Mouse (Mus musculus) CH12.LX (cell line): ENCODE data around the gene Ikzf5. TPM values are rescaled to one million over a fixed set of nuclear protein-coding genes. Genes with fewer than 3 reads are reported as not detected.

ENCODE experiments used
- DNase-seq: peaks from one replicate; pipeline ENCODE4 v3.0.0-alpha.2; 2013; ENCODE audit errors: extremely low read depth
- H3K27ac ChIP-seq: 2 replicates; pipeline ENCODE4 v1.5.1; 2012; ENCODE audit warnings: low read depth, mild to moderate bottlenecking, control low read depth, moderate library complexity; ENCODE audit not compliant: insufficient read depth
- H3K27me3 ChIP-seq: replicated peaks from 2 replicates; pipeline ENCODE3; 2012; ENCODE audit warnings: inconsistent platforms
- H3K36me3 ChIP-seq, 2 experiments: replicated peaks in 1 of 2; 2 replicates each; pipeline versions ENCODE3 to v1.6.1; 2012; ENCODE audit warnings: inconsistent platforms in 1 of 2, low read length in 1 of 2, mild to moderate bottlenecking in 1 of 2, mixed read lengths in 1 of 2, moderate library complexity in 1 of 2; ENCODE audit not compliant: control insufficient read depth in 1 of 2, insufficient read depth in 1 of 2
- H3K4me1 ChIP-seq, 2 experiments: 2 replicates each; pipeline ENCODE4 v1.6.1; 2012; ENCODE audit warnings: inconsistent platforms in 1 of 2, moderate library complexity in 1 of 2; ENCODE audit not compliant: insufficient read depth in 2 of 2, control insufficient read depth in 1 of 2
- H3K4me2 ChIP-seq: 2 replicates; pipeline ENCODE4 v1.6.1; 2012; ENCODE audit warnings: low read depth, mild to moderate bottlenecking, control low read depth; ENCODE audit not compliant: poor library complexity, insufficient read depth, severe bottlenecking
- H3K4me3 ChIP-seq, 3 experiments: fragments of 150-350 bp in 1 of 3; sonication (generic) in 1 of 3; replicated peaks in 1 of 3; 2 replicates each; pipeline versions ENCODE3 to v1.5.1; 2011 to 2012; ENCODE audit warnings: low read depth in 2 of 3, low read length in 2 of 3, mild to moderate bottlenecking in 2 of 3, moderate library complexity in 2 of 3, control low read depth in 1 of 3, improper control_type of control experiment in 1 of 3, inconsistent platforms in 1 of 3, mixed read lengths in 1 of 3; ENCODE audit not compliant: poor library complexity in 1 of 3
- H3K79me2 ChIP-seq: replicated peaks from 2 replicates; pipeline ENCODE4 v1.6.1; 2012; ENCODE audit warnings: mild to moderate bottlenecking, moderate library complexity; ENCODE audit not compliant: control insufficient read depth, poor library complexity, insufficient read depth, severe bottlenecking; ENCODE audit errors: extremely low read depth
- H3K9ac ChIP-seq: 2 replicates; pipeline ENCODE4 v1.6.1; 2012; ENCODE audit warnings: low read depth, mild to moderate bottlenecking, control low read depth, moderate library complexity; ENCODE audit not compliant: insufficient read depth
- H3K9me3 ChIP-seq: replicated peaks from 2 replicates; pipeline ENCODE3; 2012; ENCODE audit warnings: low read length, inconsistent platforms, mixed read lengths
- CTCF ChIP-seq, 2 experiments: IDR thresholded peaks in 1 of 2; conservative IDR thresholded peaks in 1 of 2; 2 replicates each; pipeline ENCODE4 v1.5.1; 2011 to 2012; ENCODE audit warnings: low read depth in 2 of 2, low read length in 2 of 2, improper control_type of control experiment in 1 of 2, inconsistent platforms in 1 of 2, mild to moderate bottlenecking in 1 of 2, moderate library complexity in 1 of 2
- ETS1 ChIP-seq: conservative IDR thresholded peaks from 2 replicates; pipeline ENCODE4 v1.6.1; 2012; ENCODE audit warnings: low read depth, mild to moderate bottlenecking, inconsistent platforms, low read length, improper control_type of control experiment, moderate library complexity
- JUN ChIP-seq: IDR thresholded peaks from 2 replicates; pipeline ENCODE4 v1.6.1; 2011; ENCODE audit warnings: low read depth, mild to moderate bottlenecking, low read length, improper control_type of control experiment, moderate library complexity; ENCODE audit not compliant: insufficient read depth
- KAT2A ChIP-seq: IDR thresholded peaks from 2 replicates; pipeline ENCODE4 v1.6.1; 2012; ENCODE audit warnings: low read length, improper control_type of control experiment, inconsistent platforms; ENCODE audit not compliant: insufficient replicate concordance
- MAX ChIP-seq: IDR thresholded peaks from 2 replicates; pipeline ENCODE4 v1.6.1; 2011; ENCODE audit warnings: low read length, improper control_type of control experiment
- MEF2A ChIP-seq: IDR thresholded peaks from 2 replicates; pipeline ENCODE4 v1.6.1; 2014; ENCODE audit warnings: low read depth, mild to moderate bottlenecking, inconsistent platforms, low read length, improper control_type of control experiment, borderline replicate concordance
- PAX5 ChIP-seq: IDR thresholded peaks from 2 replicates; pipeline ENCODE4 v1.6.1; 2012; ENCODE audit warnings: low read length, inconsistent platforms, mixed read lengths
- POLR2AphosphoS2 ChIP-seq: IDR thresholded peaks from 2 replicates; pipeline ENCODE4 v1.6.1; 2011; ENCODE audit warnings: low read depth, low read length, improper control_type of control experiment
- RAD21 ChIP-seq: IDR thresholded peaks from 2 replicates; pipeline ENCODE4 v1.6.1; 2011; ENCODE audit warnings: low read depth, mild to moderate bottlenecking, low read length, improper control_type of control experiment, moderate library complexity
- dilution Hi-C: fragments of 300-500 bp; cut with MboI; formaldehyde crosslinking; loops from 2 replicates; pipeline ENCODE4 v1.14.3; 2020; ENCODE audit warnings: low sequenced_read_pairs; ENCODE audit not compliant: extremely low pct_unique_long_range_greater_than_20kb, extremely low pct_ligation_motif_present
- in situ Hi-C: fragments of 300-500 bp; cut with MboI; formaldehyde crosslinking; loops from 3 replicates; pipeline ENCODE4 v1.14.3; 2019; ENCODE audit warnings: low sequenced_read_pairs, low pct_ligation_motif_present, low pct_unique_long_range_greater_than_20kb, mixed read lengths
- polyA plus RNA-seq: library from polyadenylated mRNA; unstranded; fragments of >175 nt; gene quantifications from 2 replicates; pipeline ENCODE4 v1.2.1, GENCODE M21; 2012; ENCODE audit warnings: low read depth; ENCODE audit not compliant: insufficient read length
- total RNA-seq, 2 experiments: library from RNA; depleted of rRNA; stranded (reverse); fragments of 300-350 nt in 1 of 2; fragments of >200 nt in 1 of 2; gene quantifications; 2 replicates each; pipeline ENCODE4 v1.2.3; 2012 to 2014

Gene Ikzf5
- total and polyA plus RNA-seq, 3 experiments = 4.7 to 18.5 (median 8.1) TPM

DNA sequence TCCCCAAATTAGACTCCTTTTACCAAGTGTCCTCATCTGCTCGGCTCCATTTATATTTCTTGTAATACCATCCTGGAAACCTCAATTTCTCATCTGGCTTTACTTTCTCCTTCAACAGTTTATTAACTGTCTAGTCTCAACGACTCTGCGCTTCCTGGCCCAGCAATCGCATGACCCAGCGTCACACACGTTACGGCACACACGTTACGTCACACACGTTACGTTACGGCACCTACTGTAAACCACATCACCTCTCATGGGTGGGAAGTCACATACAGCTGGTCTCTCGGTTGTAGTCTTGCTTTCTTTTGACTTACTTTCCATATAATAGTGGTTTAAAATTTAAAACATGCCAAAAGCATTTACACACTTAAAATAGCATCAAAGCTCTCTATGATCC lies 54.2 kb downstream of the Ikzf5 start:
- TF ChIP-seq MEF2A = no peak
- TF ChIP-seq PAX5 = no peak
- no peak for TF ChIP-seq ETS1
- no peaks in the 10 kb centered on the region for H3K9me3 ChIP-seq
- peaks cover 3 to 7% of the 10 kb centered on the region in 2 experiments for H3K4me1 ChIP-seq
- peaks cover 3% of the 10 kb centered on the region; the same call in 1 of the 2 replicates for H3K79me2 ChIP-seq
- no peak overlapping the region for H3K4me2 ChIP-seq
- H3K27ac ChIP-seq = no peak overlapping the region
- H3K27me3 ChIP-seq = no peaks in the 10 kb centered on the region
- no peak for DNase-seq
- H3K36me3 ChIP-seq = peaks cover 35 to 73% of the 10 kb centered on the region in 2 experiments
- H3K4me3 ChIP-seq = no peak overlapping the region
- dilution Hi-C loops = no loop called here
- in situ Hi-C loops = no loop called here
- H3K9ac ChIP-seq = no peak overlapping the region

DNA sequence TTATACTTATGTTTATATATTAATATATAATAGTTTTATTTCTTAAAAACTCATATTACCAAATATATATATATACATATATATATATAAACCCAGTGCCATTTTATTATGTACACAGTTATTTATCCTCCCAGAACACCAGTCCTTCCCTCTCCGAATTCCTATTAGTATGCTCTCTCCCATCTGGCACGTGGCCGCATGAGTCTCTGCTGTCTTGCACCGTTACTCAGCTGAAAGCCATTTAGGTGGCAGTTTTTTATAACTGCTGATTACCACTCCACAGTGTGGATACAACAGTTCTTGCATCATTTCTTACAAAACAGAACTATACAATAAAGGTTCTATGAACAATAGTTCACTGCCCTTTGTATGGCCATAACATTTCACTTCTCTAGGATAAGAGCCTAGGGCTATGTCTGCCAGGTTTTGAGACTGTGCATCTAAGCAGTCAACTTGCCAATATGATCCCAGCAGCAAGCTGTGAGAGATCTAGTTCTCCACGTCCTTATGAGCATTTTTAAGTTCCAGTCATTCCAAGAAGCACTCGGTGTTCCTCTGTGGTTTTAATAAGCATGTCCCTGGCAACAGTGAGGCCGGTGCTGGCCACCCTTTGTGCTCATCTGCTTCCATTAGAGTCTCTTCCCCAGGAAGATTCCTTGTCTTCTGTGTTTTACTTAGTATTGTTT lies 64.3 kb downstream of the Ikzf5 start:
- Histone ChIP-seq H3K27ac (no peak overlapping the region), H3K9ac (no peak overlapping the region), H3K9me3 (no peaks in the 10 kb centered on the region), H3K79me2 (no peaks in the 10 kb centered on the region), H3K36me3 (peaks cover 36 to 87% of the 10 kb centered on the region in 2 experiments), H3K4me2 (no peak overlapping the region), H3K4me3 (no peak overlapping the region), H3K27me3 (no peaks in the 10 kb centered on the region), H3K4me1 (no peaks in the 10 kb centered on the region)
- dilution Hi-C loops (no loop called here), in situ Hi-C loops (no loop called here)
- no peak for DNase-seq
- TF ChIP-seq RAD21 (no peak), MAX (no peak), POLR2AphosphoS2 (no peak), KAT2A (no peak), JUN (no peak), CTCF (conservative IDR thresholded peaks at IDR 0.05 in 1 of 2, IDR thresholded peaks at IDR 0.05 in 1 of 2; ENCODE audit: low read depth in 2 of 2, low read length in 2 of 2) (no peak)

Other genes with a start within 250 kb of the Ikzf5 start
- gene 5430419D17Rik, start 236.1 kb downstream of the Ikzf5 start, total RNA-seq (2012; rRNA removed) = not detected in 2 replicates
- gene 5430419D17Rik, start 236.1 kb downstream of the Ikzf5 start, total RNA-seq (2014; rRNA removed) = not detected in 2 replicates
- not detected in 2 replicates for gene 5430419D17Rik, start 236.1 kb downstream of the Ikzf5 start, polyA plus RNA-seq
- gene Cuzd1, start 88.2 kb downstream of the Ikzf5 start, total RNA-seq (2012; rRNA removed) = not detected in 2 replicates
- not detected in 2 replicates for gene Cuzd1, start 88.2 kb downstream of the Ikzf5 start, total RNA-seq (2014; rRNA removed)
- 0.10 and 0.11 TPM in 2 replicates for gene Cuzd1, start 88.2 kb downstream of the Ikzf5 start, polyA plus RNA-seq
- 0.21 TPM in 1 of 2 replicates, not detected in the other for gene Fam24b, start 81.0 kb downstream of the Ikzf5 start, total RNA-seq (2012; rRNA removed)
- not detected in 2 replicates for gene Fam24b, start 81.0 kb downstream of the Ikzf5 start, total RNA-seq (2014; rRNA removed)
- not detected in 2 replicates for gene Fam24b, start 81.0 kb downstream of the Ikzf5 start, polyA plus RNA-seq
- not detected in 2 replicates for gene Fam24a, start 76.7 kb downstream of the Ikzf5 start, total RNA-seq (2012; rRNA removed)
- not detected in 2 replicates for gene Fam24a, start 76.7 kb downstream of the Ikzf5 start, total RNA-seq (2014; rRNA removed)
- 0.36 TPM in 1 of 2 replicates, not detected in the other for gene Fam24a, start 76.7 kb downstream of the Ikzf5 start, polyA plus RNA-seq
- gene 2310057M21Rik, start 47.8 kb downstream of the Ikzf5 start, total RNA-seq (2012; rRNA removed) = 13.1 and 14.6 TPM in 2 replicates
- 3.3 and 3.4 TPM in 2 replicates for gene 2310057M21Rik, start 47.8 kb downstream of the Ikzf5 start, total RNA-seq (2014; rRNA removed)
- gene 2310057M21Rik, start 47.8 kb downstream of the Ikzf5 start, polyA plus RNA-seq = 20.2 and 22.5 TPM in 2 replicates
- gene Pstk, start 39.4 kb downstream of the Ikzf5 start, total RNA-seq (2012; rRNA removed) = 23.3 and 29.1 TPM in 2 replicates
- 32.0 and 42.3 TPM in 2 replicates for gene Pstk, start 39.4 kb downstream of the Ikzf5 start, total RNA-seq (2014; rRNA removed)
- gene Pstk, start 39.4 kb downstream of the Ikzf5 start, polyA plus RNA-seq = 21.5 and 21.9 TPM in 2 replicates
- gene Acadsb, start 80 bp upstream of the Ikzf5 start, total RNA-seq (2012; rRNA removed) = 11.2 and 11.9 TPM in 2 replicates
- gene Acadsb, start 80 bp upstream of the Ikzf5 start, total RNA-seq (2014; rRNA removed) = 15.2 and 15.6 TPM in 2 replicates
- gene Acadsb, start 80 bp upstream of the Ikzf5 start, polyA plus RNA-seq = 11.1 and 11.8 TPM in 2 replicates
- gene Hmx3, start 132.3 kb upstream of the Ikzf5 start, total RNA-seq (2012; rRNA removed) = not detected in 2 replicates
- gene Hmx3, start 132.3 kb upstream of the Ikzf5 start, total RNA-seq (2014; rRNA removed) = not detected in 2 replicates
- not detected in 2 replicates for gene Hmx3, start 132.3 kb upstream of the Ikzf5 start, polyA plus RNA-seq
- gene Hmx2, start 138.3 kb upstream of the Ikzf5 start, total RNA-seq (2012; rRNA removed) = 2.3 and 2.9 TPM in 2 replicates
- gene Hmx2, start 138.3 kb upstream of the Ikzf5 start, total RNA-seq (2014; rRNA removed) = 2.0 and 2.4 TPM in 2 replicates
- gene Hmx2, start 138.3 kb upstream of the Ikzf5 start, polyA plus RNA-seq = 2.4 and 3.1 TPM in 2 replicates
- gene Bub3, start 149.7 kb upstream of the Ikzf5 start, total RNA-seq (2012; rRNA removed) = 159 and 172 TPM in 2 replicates
- gene Bub3, start 149.7 kb upstream of the Ikzf5 start, total RNA-seq (2014; rRNA removed) = 225 and 250 TPM in 2 replicates
- 160 and 161 TPM in 2 replicates for gene Bub3, start 149.7 kb upstream of the Ikzf5 start, polyA plus RNA-seq